Mouse (Mus musculus) right cerebral cortex, postnatal 4 days (tissue): ENCODE data around the gene Appbp2.
A peak's percentile ranks its signal among the peaks of the same experiment; 100 is the strongest.

Experiments
- DNase-seq: peaks from one replicate; pipeline ENCODE4 v3.0.0-alpha.2; 2022

Appbp2 gene

DNA sequence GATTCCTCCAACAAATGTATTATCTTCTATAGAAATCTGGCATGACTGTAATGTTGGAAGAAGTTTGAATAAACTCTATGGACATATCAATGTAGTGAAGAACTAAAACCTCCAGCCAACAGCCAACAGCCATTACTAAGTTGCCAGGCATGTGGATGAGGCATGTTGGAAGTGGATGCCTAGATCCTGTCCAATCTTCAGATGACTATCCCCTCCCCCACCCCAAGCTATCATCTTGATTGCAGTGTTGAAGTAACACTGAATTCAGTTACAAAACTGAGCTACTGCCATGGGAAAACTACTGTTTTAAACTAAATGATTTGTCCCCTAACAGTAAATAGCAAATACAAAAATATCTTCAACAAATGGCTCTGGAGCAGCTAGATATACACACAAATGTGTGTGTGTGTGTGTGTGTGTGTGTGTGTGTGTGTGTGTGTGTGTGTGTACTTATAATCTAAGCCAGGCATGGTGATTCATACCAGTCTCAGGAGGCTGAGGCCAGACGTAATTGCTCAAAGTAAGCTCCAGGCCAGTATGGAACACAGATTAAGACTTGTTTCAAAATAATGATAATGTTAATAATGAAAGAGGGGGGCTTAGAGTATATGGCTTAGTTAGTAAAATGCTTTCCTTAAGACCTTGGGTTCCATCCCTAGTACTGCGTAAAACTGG, 82.5 kb downstream of the Appbp2 start:
- no peak for DNase-seq

GRCm38 (mm10) chr11:85139581-85140540, 95.1 kb downstream of the Appbp2 start, which contains the start of gene Usp32:
Gene Usp32, minus strand, starts transcription at chr11:85140161.
- DNase-seq: peak; percentile 95

DNA sequence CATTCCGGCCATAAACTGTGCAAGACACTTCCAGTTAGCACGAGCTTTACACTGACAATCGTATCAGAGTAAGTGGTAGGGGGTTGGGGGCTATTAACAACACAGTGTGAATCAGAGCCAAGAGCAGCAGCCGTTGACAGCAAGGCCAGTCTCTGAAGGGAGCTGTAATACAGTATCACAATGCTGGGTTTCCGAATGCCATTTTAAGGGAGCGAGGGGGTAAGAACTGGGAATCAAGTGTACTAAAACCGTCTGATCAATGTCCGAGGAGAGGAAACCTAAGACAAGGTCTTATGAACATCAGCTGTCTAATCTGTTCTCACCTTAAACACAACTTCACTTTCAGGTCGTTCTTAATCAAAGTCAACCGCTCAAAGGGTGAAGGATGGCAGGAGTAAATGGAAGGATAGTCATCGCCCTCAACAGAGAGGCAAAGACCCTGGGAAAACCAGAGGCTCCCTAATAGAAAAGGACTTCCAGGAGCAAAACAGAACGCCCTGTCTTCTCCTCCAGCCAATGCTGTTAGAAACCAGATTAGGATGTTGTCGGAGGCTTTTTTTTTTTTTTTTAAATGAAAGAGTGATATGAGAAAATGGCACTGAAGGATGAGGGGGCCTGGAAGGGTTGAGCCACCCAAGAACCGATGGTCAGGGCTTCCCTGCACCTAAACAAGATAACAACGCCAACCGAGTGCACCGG, 96.0 kb downstream of the Appbp2 start:
- DNase-seq: peak; percentile 4
